Mouse (Mus musculus) lung, embryonic 16.5 days (tissue): ENCODE measurements around the gene Cd83. TPM values are rescaled to one million over a fixed set of nuclear protein-coding genes. Genes with fewer than 3 reads are reported as not detected.

Experiments
- ATAC-seq: fragments of 200-750 bp; cut with Nextera tagmentation; 2 replicates; pipeline ENCODE4 v1.8.0; 2017; ENCODE audit warnings: low read depth, mild to moderate bottlenecking, moderate library complexity
- H3K27ac ChIP-seq: fragments of 300-500 bp; sonication (generic); 2 replicates; pipeline ENCODE4 v1.5.1; 2014; ENCODE audit warnings: mild to moderate bottlenecking, control low read depth, low read length
- H3K27me3 ChIP-seq: fragments of 300-500 bp; sonication (generic); 2 replicates; pipeline ENCODE4 v1.6.1; 2014; ENCODE audit warnings: low read depth, low read length, mixed read lengths; ENCODE audit not compliant: control insufficient read depth, insufficient read depth
- H3K36me3 ChIP-seq: fragments of 300-500 bp; sonication (generic); 2 replicates; pipeline ENCODE4 v1.6.1; 2014; ENCODE audit warnings: low read length; ENCODE audit not compliant: control insufficient read depth, insufficient read depth
- H3K4me1 ChIP-seq: fragments of 300-500 bp; sonication (generic); replicated peaks from 2 replicates; pipeline ENCODE4 v1.6.1; 2014; ENCODE audit warnings: low read length, mixed read lengths; ENCODE audit not compliant: control insufficient read depth, insufficient read depth
- H3K4me2 ChIP-seq: fragments of 300-500 bp; sonication (generic); 2 replicates; pipeline ENCODE4 v1.6.1; 2014; ENCODE audit warnings: low read depth, low read length, control low read depth
- H3K4me3 ChIP-seq: fragments of 300-500 bp; sonication (generic); 2 replicates; pipeline ENCODE4 v1.5.1; 2014; ENCODE audit warnings: mild to moderate bottlenecking, low read length, control low read depth
- H3K9ac ChIP-seq: fragments of 300-500 bp; sonication (generic); 2 replicates; pipeline ENCODE4 v1.6.1; 2014; ENCODE audit warnings: low read length, control low read depth
- H3K9me3 ChIP-seq: fragments of 300-500 bp; sonication (generic); 2 replicates; pipeline ENCODE4 v1.6.1; 2016; ENCODE audit warnings: low read length; ENCODE audit not compliant: control insufficient read depth
- WGBS: fragments of 180-500 bp; shearing (Covaris S2); extraction: QIAGEN DNeasy Blood & Tissue Kit; methylation state at CpG from one replicate; pipeline ENCODE4 v1.1.7; 2014; 5-methylcytosine and 5-hydroxymethylcytosine counted together
- polyA plus RNA-seq: library from polyadenylated mRNA; unstranded; fragments of >200 nt; fragmentation: Nextera tagmentation; extraction: Ambion mirVana; gene quantifications from 2 replicates; pipeline ENCODE4 v1.2.1, GENCODE M21; 2015

The Cd83 gene
- polyA plus RNA-seq, 1 experiment from 2014 or later: 12.3 TPM

DNA sequence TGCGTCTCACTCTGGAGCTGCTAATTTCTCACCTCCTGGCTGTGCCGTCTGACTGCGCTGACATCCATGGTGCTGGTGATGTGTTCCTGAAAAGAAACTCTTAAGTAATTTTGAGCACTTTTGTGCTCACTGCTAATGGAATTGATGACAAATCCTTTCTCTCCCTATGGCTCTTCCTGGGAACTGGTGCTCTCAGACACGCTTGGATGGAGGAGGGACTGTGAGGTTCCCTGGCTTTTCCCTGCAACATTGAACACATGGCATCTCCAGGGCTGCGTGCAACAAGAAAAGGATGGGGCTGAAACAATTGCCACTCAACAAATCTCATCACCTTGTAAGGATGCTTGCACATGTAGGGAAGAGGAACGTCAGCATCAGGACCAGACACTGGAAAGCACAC, 11.6 kb upstream of the Cd83 start:
- Histone ChIP-seq H3K36me3 (no peaks in the 10 kb centered on the region), H3K9ac (no peak overlapping the region), H3K27me3 (no peaks in the 10 kb centered on the region), H3K4me1 (peaks cover 21% of the 10 kb centered on the region), H3K4me2 (no peak overlapping the region), H3K27ac (no peak overlapping the region), H3K9me3 (no peaks in the 10 kb centered on the region), H3K4me3 (no peak overlapping the region)
- 92% methylated on average over 6 of the region's 6 CpGs for WGBS
- no peak for ATAC-seq

DNA sequence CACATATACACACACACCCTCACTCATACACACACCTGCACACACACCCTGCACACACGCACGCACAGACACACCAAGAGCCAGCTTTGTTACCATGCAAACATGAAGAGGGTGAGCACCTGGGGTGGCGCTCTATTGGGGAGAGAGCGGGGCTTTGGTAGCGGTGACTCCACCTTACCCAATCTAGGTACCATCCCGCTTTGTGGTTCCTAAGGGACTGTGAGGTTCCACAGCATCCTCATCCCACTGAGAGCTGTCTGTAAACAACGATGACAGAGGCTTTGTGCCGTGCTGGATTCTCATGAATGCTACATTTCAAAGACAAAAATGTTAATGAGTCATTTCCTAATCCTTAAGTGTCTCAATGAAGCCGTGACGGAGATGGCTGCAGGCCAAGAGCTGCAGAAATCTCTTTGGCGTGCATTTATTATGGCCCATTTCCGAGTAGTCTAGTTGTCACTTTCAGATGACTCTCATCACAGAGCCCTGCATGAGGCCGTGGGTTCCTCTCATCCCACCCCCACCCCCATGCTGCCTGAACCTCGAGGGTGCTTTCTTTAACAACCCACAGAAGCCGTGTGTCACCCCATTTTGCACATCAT, 10.5 kb upstream of the Cd83 start:
- H3K27me3 ChIP-seq: no peaks in the 10 kb centered on the region
- H3K9me3 ChIP-seq: no peaks in the 10 kb centered on the region
- peak; percentile 68 for ATAC-seq
- H3K9ac ChIP-seq: no peak overlapping the region
- H3K36me3 ChIP-seq: no peaks in the 10 kb centered on the region
- 35% methylated on average over 15 of the region's 15 CpGs for WGBS
- no peak overlapping the region for H3K27ac ChIP-seq
- peaks cover 30% of the 10 kb centered on the region for H3K4me1 ChIP-seq
- H3K4me3 ChIP-seq: no peak overlapping the region
- H3K4me2 ChIP-seq: no peak overlapping the region

DNA sequence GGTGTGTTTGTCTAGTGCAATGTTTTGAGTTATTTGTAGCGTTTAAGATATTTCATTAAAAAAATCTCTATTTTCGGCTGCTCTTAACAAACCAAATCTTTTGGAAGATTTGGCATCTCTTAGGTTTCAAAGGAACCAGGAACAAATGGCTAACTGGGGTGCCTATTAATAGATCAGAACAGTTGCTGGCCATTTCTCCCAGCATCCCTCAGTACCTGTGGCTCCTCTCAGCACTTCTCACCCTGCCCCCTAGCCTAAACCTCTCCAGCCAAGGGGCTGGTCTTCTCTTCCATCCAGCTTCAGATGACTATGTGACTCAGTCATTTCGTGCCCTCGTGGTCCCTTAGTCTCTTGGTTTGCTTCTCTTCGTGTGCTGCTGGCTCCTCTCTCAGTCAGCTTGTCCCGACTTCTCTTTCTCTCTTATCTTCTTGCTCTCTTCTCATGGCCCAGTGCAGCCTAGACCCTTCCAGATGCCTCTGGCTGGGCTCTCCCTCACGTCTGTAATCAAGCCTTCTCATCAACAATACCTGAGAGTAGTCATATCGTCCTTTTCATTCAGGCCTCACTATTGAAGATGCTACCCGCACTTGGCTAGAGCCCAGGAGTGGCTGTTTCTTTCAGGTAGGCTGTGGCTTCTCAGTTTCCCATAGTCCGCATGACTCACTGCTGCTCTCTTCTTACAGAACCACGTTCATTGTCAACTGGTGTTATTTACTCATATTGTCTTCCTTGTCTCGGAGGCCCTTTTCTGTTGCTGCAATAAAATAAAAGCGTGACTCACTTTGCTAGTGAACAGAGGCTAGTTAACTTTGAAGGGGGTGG, 9.8 kb upstream of the Cd83 start:
- H3K9me3 ChIP-seq: no peaks in the 10 kb centered on the region
- no peak overlapping the region for H3K4me3 ChIP-seq
- H3K4me2 ChIP-seq: no peak overlapping the region
- no peaks in the 10 kb centered on the region for H3K27me3 ChIP-seq
- no peak overlapping the region for H3K27ac ChIP-seq
- peak; percentile 3; the same call in 1 of the 2 replicates for ATAC-seq
- H3K4me1 ChIP-seq: peaks cover 31% of the 10 kb centered on the region
- H3K9ac ChIP-seq: no peak overlapping the region
- WGBS: 65% methylated on average over 13 of the region's 13 CpGs
- no peaks in the 10 kb centered on the region for H3K36me3 ChIP-seq

DNA sequence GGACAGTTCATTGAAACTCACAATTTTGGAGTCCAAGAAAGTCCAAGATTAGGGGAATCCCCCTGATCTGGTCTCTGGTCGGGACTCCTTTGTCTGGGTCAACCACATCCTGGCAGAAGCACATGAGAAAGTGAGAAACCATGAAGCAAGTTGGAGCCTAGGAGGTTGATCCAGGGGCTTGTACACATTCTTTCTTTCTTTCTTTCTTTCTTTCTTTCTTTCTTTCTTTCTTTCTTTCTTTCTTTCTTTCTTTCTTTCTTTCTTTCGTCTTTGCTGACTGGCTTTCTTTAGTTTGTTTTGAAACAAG, 9.2 kb upstream of the Cd83 start:
- ATAC-seq: no peak
- H3K27ac ChIP-seq: no peak overlapping the region
- no peak overlapping the region for H3K9ac ChIP-seq
- H3K36me3 ChIP-seq: no peaks in the 10 kb centered on the region
- H3K4me3 ChIP-seq: no peak overlapping the region
- no peak overlapping the region for H3K4me2 ChIP-seq
- no peaks in the 10 kb centered on the region for H3K27me3 ChIP-seq
- H3K9me3 ChIP-seq: no peaks in the 10 kb centered on the region
- peaks cover 31% of the 10 kb centered on the region for H3K4me1 ChIP-seq
- WGBS: 75% methylated on average over 2 of the region's 2 CpGs

DNA sequence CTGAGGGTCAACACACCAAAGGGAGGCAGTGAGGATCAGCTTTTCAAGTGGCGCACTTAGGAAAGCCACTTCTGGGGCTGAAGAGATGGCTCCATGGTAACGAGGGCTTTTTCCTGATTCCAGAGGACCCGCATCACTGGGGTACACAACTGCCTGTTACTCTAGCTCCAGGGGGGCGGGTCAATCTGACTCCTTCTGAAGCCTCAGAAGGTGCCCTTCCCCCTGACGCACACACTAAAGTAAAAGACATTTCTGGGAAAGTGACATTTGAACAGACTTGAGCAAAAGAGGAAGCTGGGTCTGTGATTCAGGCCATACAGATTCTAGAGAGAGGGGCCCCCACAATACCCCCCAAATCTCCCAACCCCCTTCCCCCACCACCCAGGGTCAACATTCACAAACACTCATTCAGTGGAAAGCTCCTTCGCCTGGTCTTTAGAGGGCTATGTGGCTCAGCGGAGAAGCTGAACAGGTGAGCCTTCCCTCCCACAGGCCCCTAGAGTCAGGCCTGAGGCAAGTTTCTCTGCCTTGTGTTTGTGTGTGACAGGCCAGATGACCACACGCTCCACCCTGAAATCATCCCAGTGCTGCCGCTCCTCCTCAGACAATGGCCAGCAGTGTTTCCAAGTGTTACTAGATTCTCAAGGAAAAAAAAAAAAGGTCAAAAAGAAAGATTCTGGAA, 7.1 kb upstream of the Cd83 start:
- ATAC-seq: peak; percentile 86
- 53% methylated on average over 9 of the region's 9 CpGs for WGBS

DNA sequence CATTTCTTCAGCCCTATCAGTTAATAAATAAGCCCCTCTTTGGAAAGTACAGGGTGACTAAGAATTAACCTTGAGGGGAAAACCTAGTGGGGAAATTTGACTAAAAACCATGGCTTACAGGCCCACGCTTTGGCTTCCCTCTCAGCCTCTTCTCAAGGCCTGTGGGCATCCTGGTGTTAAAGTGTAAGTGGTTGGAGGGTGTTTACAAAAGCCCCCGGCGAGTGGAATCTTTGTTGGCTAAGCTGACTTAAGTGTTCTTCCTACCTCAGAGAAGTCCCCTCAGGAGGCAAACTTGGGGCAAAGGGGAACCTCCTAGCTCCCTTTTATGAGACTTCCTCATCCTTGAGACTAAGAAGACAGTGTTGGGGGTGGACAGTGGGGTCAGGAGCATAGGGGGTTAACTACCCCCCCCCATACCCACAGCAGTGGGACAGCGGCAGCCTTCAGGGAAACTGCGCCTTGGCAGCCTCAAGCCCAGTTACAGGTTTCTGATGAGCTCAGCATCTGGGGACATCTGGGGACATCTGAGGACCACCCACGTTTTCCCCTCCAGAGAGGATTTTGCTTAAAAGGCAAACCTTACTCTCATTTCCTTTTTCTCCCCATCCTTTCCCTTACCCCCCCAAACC, 6.4 kb upstream of the Cd83 start:
- H3K4me1 ChIP-seq: peaks cover 28% of the 10 kb centered on the region
- no peaks in the 10 kb centered on the region for H3K9me3 ChIP-seq
- H3K4me3 ChIP-seq: no peak overlapping the region
- H3K4me2 ChIP-seq: no peak overlapping the region
- no peaks in the 10 kb centered on the region for H3K36me3 ChIP-seq
- H3K27ac ChIP-seq: peak overlapping the region; percentile 83
- no peak for ATAC-seq
- no peaks in the 10 kb centered on the region for H3K27me3 ChIP-seq
- H3K9ac ChIP-seq: no peak overlapping the region
- WGBS: 15% methylated on average over 6 of the region's 6 CpGs

More for the DNA sequence above, 7.1 kb upstream of the Cd83 start:
- Histone ChIP-seq H3K4me1 (peaks cover 28% of the 10 kb centered on the region), H3K36me3 (no peaks in the 10 kb centered on the region), H3K4me2 (no peak overlapping the region), H3K9ac (no peak overlapping the region), H3K4me3 (no peak overlapping the region), H3K27ac (peak overlapping the region; percentile 83), H3K9me3 (no peaks in the 10 kb centered on the region), H3K27me3 (no peaks in the 10 kb centered on the region)

DNA sequence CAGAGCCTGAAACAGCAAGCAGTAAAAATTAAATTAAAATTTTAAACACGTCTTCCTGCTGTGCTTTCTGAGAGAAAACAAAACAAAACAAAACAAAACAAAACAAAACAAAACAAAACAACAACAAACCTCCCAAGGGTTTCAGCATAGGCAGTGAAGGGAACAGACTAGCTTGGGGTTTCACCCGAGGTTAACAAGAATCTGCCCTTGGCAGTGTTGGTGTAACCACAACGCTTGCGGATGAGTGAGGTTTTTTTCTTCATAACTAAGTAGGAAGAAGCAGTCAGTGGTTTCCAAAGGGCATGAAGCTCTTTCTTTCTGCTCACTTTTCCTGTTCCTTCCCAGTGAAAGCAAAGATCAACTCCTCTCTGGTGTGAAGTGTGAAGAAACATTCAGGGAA, 5.6 kb upstream of the Cd83 start:
- no peak for ATAC-seq
- Histone ChIP-seq H3K36me3 (no peaks in the 10 kb centered on the region), H3K27ac (no peak overlapping the region), H3K9me3 (no peaks in the 10 kb centered on the region), H3K4me2 (no peak overlapping the region), H3K4me3 (no peak overlapping the region), H3K4me1 (peaks cover 25% of the 10 kb centered on the region), H3K9ac (no peak overlapping the region), H3K27me3 (no peaks in the 10 kb centered on the region)
- 65% methylated on average over 4 of the region's 4 CpGs for WGBS

DNA sequence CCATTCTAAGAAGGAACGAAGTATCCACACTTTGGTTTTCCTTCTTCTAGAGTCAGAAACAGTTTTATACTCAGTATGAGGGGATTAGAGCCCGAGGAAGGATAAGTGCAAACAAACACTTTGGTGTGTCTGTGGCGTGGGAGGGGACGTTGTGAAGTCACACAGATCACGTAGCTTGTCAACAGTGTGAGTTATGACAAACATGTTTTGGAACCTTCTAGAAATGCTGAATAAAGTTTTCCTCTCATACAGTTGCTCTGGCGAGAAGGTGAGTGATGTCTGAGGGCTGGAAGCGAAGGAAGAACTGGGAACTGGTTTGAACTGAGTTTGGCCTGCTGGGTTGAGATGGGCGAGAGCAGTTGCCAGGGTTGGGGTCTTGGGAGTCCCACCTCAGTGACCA, 4.5 kb upstream of the Cd83 start:
- H3K27ac ChIP-seq: no peak overlapping the region
- no peak overlapping the region for H3K4me3 ChIP-seq
- peaks cover 21% of the 10 kb centered on the region for H3K4me1 ChIP-seq
- H3K36me3 ChIP-seq: no peaks in the 10 kb centered on the region
- H3K9ac ChIP-seq: no peak overlapping the region
- no peak for ATAC-seq
- 74% methylated on average over 8 of the region's 8 CpGs for WGBS
- H3K27me3 ChIP-seq: no peaks in the 10 kb centered on the region
- H3K9me3 ChIP-seq: no peaks in the 10 kb centered on the region
- H3K4me2 ChIP-seq: no peak overlapping the region

DNA sequence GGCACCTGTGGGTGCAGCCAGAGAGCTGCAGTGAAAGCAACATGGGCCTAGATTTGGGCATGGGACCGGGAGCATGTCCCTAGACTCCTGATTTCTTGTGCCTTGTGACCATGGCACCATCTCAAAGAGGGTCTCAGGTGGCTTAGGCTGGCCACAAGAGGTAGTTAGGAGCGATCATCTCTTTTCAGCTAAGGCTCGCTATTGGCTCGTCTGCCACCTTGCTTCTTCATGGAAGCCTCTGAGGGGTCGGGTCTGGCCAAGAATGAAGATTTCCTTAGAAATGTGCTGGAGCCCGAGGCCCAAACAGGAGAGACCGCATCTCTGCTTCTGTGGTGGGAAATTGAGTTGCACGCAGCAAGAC, 1.1 kb downstream of the Cd83 start:
- H3K4me2 ChIP-seq: peak overlapping the region; percentile 97
- H3K9ac ChIP-seq: peak overlapping the region; percentile 80
- H3K36me3 ChIP-seq: no peaks in the 10 kb centered on the region
- peak overlapping the region; percentile 26; the same call in 1 of the 2 replicates for H3K27ac ChIP-seq
- H3K27me3 ChIP-seq: no peaks in the 10 kb centered on the region
- no peaks in the 10 kb centered on the region for H3K9me3 ChIP-seq
- ATAC-seq: no peak; the same call in 1 of the 2 replicates
- 46% methylated on average over 8 of the region's 8 CpGs for WGBS
- peaks cover 25% of the 10 kb centered on the region for H3K4me1 ChIP-seq
- peak overlapping the region; percentile 63 for H3K4me3 ChIP-seq
